ENCODE assay signal across 24 mouse cellular contexts in the genomic region with DNA sequence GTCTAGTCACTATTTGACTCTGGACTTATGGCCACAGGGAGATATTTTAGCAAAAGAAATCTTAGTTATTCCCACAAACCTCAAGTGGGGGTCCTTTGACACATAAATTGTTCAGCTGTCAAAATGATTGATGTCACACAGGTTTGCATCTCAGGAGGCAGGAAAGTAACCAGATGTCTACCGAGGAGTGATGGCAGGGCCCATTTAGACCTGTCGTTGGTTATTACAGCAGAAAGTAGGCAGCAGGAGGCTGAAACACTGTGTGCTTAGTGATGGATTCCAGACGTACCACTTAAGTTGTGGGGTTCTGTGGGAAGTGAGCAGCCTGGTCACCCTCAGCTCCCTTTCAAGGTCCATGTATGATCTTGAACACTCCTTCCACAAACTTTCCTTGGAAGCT.
DNase-seq lines count a peak whose midpoint lies in the region; ATAC-seq lines count a peak whose summit lies in the region.
"Had no signal": no experiment of that assay in that cellular context is flagged by ENCODE, and none has a peak within 500 bp of the region (broad histone marks: within the 10 kb centered on the region; RNA-seq: fewer than 3 reads in every experiment).

No protein-coding gene starts in this region.

- no peaks in the 10 kb centered on the region for H3K27me3 ChIP-seq in kidney, embryonic 15.5 days
- H3K27me3 ChIP-seq in kidney, embryonic 16.5 days (ENCODE audit: insufficient read depth, low read length), result no peaks in the 10 kb centered on the region
- no peaks in the 10 kb centered on the region for H3K27me3 ChIP-seq in embryonic facial prominence, embryonic 11.5 days (ENCODE audit: control insufficient read depth, insufficient read depth, low read length)
- H3K27me3 ChIP-seq in limb, embryonic 10.5 days (ENCODE audit: low read depth, poor library complexity, severe bottlenecking), result no peaks in the 10 kb centered on the region
- H3K27me3 ChIP-seq: embryonic facial prominence, embryonic 15.5 days; heart, embryonic 13.5 days; lung, embryonic 15.5 days had no signal

- H3K36me3 ChIP-seq in kidney, embryonic 15.5 days, result 0 out of 2 replicates have a peak, but pooled peaks cover 9% of the 10 kb centered on the region
- peaks cover 5% of the 10 kb centered on the region; the same call in 1 of the 2 replicates for H3K36me3 ChIP-seq in kidney, embryonic 16.5 days (ENCODE audit: insufficient read depth, low read length)
- H3K36me3 ChIP-seq in embryonic facial prominence, embryonic 11.5 days (replicated peaks; ENCODE audit: control insufficient read depth, insufficient read depth, low read depth, low read length), result no peaks in the 10 kb centered on the region
- H3K36me3 ChIP-seq in limb, embryonic 10.5 days, result peaks cover 30% of the 10 kb centered on the region
- H3K36me3 ChIP-seq: embryonic facial prominence, embryonic 15.5 days; lung, embryonic 15.5 days had no signal

- no peak overlapping the region for H3K9ac ChIP-seq in kidney, embryonic 15.5 days
- no peak overlapping the region for H3K9ac ChIP-seq in kidney, embryonic 16.5 days (replicated peaks; ENCODE audit: low read length)
- no peak overlapping the region for H3K9ac ChIP-seq in embryonic facial prominence, embryonic 11.5 days (replicated peaks; ENCODE audit: low read length)
- H3K9ac ChIP-seq: embryonic facial prominence, embryonic 15.5 days; heart, embryonic 13.5 days; liver, embryonic 14.5 days; lung, embryonic 15.5 days had no signal

- intact Hi-C loops in left cerebral cortex, postnatal 4 days (cut with DNase I), result no loop called here

- H3K4me2 ChIP-seq in kidney, embryonic 15.5 days, result no peak overlapping the region
- H3K4me2 ChIP-seq in kidney, embryonic 16.5 days (replicated peaks; ENCODE audit: low read depth, low read length), result no peak overlapping the region
- no peak overlapping the region for H3K4me2 ChIP-seq in embryonic facial prominence, embryonic 11.5 days (ENCODE audit: low read depth, low read length)
- H3K4me2 ChIP-seq: embryonic facial prominence, embryonic 15.5 days; heart, embryonic 13.5 days; lung, embryonic 15.5 days had no signal

- no peaks in the 10 kb centered on the region for H3K9me3 ChIP-seq in kidney, embryonic 15.5 days (replicated peaks)
- H3K9me3 ChIP-seq in kidney, embryonic 16.5 days (ENCODE audit: low read length), result no peaks in the 10 kb centered on the region
- no peaks in the 10 kb centered on the region for H3K9me3 ChIP-seq in embryonic facial prominence, embryonic 11.5 days (replicated peaks; ENCODE audit: control insufficient read depth, low read length)
- H3K9me3 ChIP-seq in limb, embryonic 10.5 days (replicated peaks), result no peaks in the 10 kb centered on the region
- H3K9me3 ChIP-seq: embryonic facial prominence, embryonic 15.5 days; heart, embryonic 13.5 days; lung, embryonic 15.5 days had no signal

- WGBS in kidney, embryonic 15.5 days, result 37% methylated on average over 3 of the region's 3 CpGs
- WGBS in kidney, embryonic 16.5 days, result 41% methylated on average over 3 of the region's 3 CpGs
- WGBS in embryonic facial prominence, embryonic 11.5 days, result 33% methylated on average over 3 of the region's 3 CpGs
- WGBS in limb, embryonic 10.5 days, result 7% methylated on average over 3 of the region's 3 CpGs

- H3K4me3 ChIP-seq in kidney, embryonic 15.5 days (replicated peaks), result no peak overlapping the region
- no peak overlapping the region for H3K4me3 ChIP-seq in kidney, embryonic 16.5 days (ENCODE audit: low read length)
- no peak overlapping the region for H3K4me3 ChIP-seq in embryonic facial prominence, embryonic 11.5 days (ENCODE audit: low read depth, low read length)
- H3K4me3 ChIP-seq in limb, embryonic 10.5 days, result no peak overlapping the region
- H3K4me3 ChIP-seq: embryonic facial prominence, embryonic 15.5 days; gastrocnemius, adult 2 months; heart, embryonic 13.5 days; lung, embryonic 15.5 days had no signal

- peaks cover 65% of the 10 kb centered on the region for H3K4me1 ChIP-seq in kidney, embryonic 15.5 days
- peaks cover 42% of the 10 kb centered on the region for H3K4me1 ChIP-seq in kidney, embryonic 16.5 days (ENCODE audit: insufficient read depth, low read length)
- no peaks in the 10 kb centered on the region for H3K4me1 ChIP-seq in embryonic facial prominence, embryonic 11.5 days (ENCODE audit: control insufficient read depth, insufficient read depth, low read length)
- H3K4me1 ChIP-seq in limb, embryonic 10.5 days, result peaks cover 88% of the 10 kb centered on the region

- 0 out of 2 replicates have a peak overlapping the region, but pooled peaks have one; percentile 18 for H3K27ac ChIP-seq in kidney, embryonic 15.5 days
- no peak overlapping the region for H3K27ac ChIP-seq in kidney, embryonic 16.5 days (ENCODE audit: low read length)
- no peak overlapping the region; the same call in 1 of the 2 replicates for H3K27ac ChIP-seq in embryonic facial prominence, embryonic 11.5 days (replicated peaks; ENCODE audit: low read depth, low read length)
- peak overlapping the region; percentile 74; the same call in 1 of the 2 replicates for H3K27ac ChIP-seq in limb, embryonic 10.5 days
- H3K27ac ChIP-seq: embryonic facial prominence, embryonic 15.5 days; gastrocnemius, adult 2 months; heart, embryonic 13.5 days; liver, embryonic 14.5 days; lung, embryonic 15.5 days had no signal

- peak; percentile 53 for DNase-seq in embryonic facial prominence, embryonic 11.5 days (ENCODE audit: low spot score)
- DNase-seq in limb, embryonic 10.5 days (ENCODE audit: low spot score), result peak; percentile 71
- no peak for DNase-seq in lung, postnatal 14 days
- no peak for DNase-seq in left cerebral cortex, postnatal 4 days
- DNase-seq: adrenal gland, adult 2 months; B cell, adult 2 months; cerebellum, adult 9-11 months; gastrocnemius, adult 2 months; heart, adult 11 months; heart, postnatal 36 days; kidney, postnatal 10 days; midbrain, embryonic 14.5 days; right cerebral cortex, postnatal 14 days; spleen, adult 18-20 months; thymus, postnatal 4 days had no signal

- ATAC-seq in kidney, embryonic 15.5 days (replicated peaks; ENCODE audit: low FRiP score), result no peak
- ATAC-seq in kidney, embryonic 16.5 days (ENCODE audit: low FRiP score, low TSS enrichment), result no peak
- 0 out of 2 replicates have a peak, but pooled peaks have one; percentile 58 for ATAC-seq in embryonic facial prominence, embryonic 11.5 days (replicated peaks; ENCODE audit: insufficient number of reproducible peaks, low FRiP score, low TSS enrichment, low read depth)
- no peak for ATAC-seq in megakaryocyte, adult 5-6 weeks (ENCODE audit: poor library complexity, severe bottlenecking)
- ATAC-seq: hindbrain, embryonic 16.5 days; intestine, postnatal 0 days had no signal

Comparison
In these comparisons a context has a peak if more than half of its experiments do, and no peak if none do; other contexts are left out.
1. H3K27ac ChIP-seq: peak in kidney, embryonic 15.5 days (single experiment) and limb, embryonic 10.5 days (single experiment); none in kidney, embryonic 16.5 days (single experiment) and embryonic facial prominence, embryonic 11.5 days (single experiment).
2. DNase-seq: peak in embryonic facial prominence, embryonic 11.5 days (single experiment) and limb, embryonic 10.5 days (single experiment); none in lung, postnatal 14 days (single experiment) and left cerebral cortex, postnatal 4 days (single experiment).